Mouse (Mus musculus) gastrocnemius, postnatal 25 days (tissue): ENCODE results near the gene Nhsl2. TPM values are rescaled to one million over a fixed set of nuclear protein-coding genes. Genes with fewer than 3 reads are reported as not detected.

Experiments used
- DNase-seq: peaks from one replicate; pipeline ENCODE4 v3.0.0; 2022
- total RNA-seq, 2 experiments: library from RNA; stranded (reverse); gene quantifications; 1 replicate in 1 of 2; 2 replicates in 1 of 2; pipeline ENCODE4 v1.2.3; 2021

Gene Nhsl2
- total RNA-seq, 2 experiments from 2014 or later, result 2.0 to 3.6 TPM

DNA sequence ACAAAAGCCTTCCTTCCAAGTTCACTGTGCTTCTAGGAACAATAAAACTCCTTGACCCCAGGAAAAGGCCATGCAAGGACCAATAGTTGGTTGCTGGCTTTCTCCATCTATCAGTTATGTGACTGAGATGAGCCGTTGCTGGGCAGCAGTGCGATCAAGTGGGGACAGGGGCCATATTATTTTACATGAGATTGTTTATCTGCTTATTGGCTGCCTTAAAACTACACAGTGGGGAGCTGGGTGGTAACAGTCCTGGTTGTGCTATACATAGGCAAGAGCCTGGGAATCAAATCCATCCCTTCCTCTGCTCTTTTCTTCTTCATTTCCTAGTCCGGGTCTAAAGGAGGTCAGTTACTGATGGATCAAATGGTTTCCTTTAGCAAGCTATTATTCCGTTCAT is 53.4 kb downstream of the Nhsl2 start:
- no peak for DNase-seq

DNA sequence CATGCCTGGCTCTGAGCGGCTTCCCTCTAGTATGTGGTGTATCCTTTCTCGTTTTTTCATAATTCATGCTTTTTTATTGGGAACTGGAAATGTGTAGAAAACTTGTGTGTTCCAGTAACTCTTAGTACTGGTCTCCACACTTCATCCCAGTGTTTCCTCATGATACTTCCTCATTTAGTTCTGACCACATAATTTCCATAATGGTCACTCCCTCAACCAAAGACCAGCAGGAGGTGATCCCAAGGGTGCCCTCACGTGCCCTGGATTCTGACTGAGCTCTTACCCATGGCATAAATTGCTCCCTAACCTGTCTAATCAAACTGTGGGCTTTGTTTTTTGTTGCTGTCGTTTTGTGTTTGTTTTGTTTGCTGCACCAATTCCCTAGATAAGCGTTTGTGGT is 58.1 kb downstream of the Nhsl2 start:
- no peak for DNase-seq

DNA sequence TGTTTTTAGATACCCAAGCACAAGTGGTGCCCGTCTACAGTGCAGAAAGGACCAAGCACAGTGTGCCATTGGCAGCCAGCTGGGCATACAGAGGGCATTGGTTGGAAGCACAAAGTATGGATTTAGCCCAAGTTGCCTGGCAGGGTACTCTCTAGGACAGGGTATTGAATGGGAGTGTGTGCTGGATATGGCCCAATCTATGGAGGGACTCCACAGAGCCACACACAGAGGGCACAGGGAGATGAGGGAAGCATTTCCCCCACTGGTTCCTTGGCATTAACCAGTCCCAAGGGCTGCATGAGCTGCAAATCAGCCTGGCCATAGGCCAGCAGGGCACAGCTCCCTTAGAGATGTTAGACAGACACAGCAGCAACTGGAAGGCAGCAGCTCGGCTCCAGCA is 79.9 kb downstream of the Nhsl2 start:
- no peak for DNase-seq

DNA sequence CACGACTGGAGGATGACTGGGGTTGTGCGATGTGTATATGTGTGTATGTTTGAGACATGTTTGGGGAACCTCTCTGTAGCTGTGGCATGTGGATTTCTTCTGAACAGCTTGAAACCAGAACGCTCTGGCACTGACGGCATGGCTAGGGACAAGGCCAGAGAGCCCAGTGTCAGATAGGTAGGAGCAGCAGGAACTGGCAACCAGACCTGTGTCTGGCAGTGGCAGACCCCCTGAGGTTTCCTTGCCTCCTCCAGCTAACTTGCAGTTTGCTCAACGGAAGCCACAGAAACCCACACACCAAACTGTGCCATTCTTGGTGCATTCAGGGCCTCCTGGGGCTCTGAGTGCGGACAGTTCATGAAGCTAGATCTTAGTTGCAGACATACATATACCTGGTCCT is 81.1 kb downstream of the Nhsl2 start:
- no peak for DNase-seq

DNA sequence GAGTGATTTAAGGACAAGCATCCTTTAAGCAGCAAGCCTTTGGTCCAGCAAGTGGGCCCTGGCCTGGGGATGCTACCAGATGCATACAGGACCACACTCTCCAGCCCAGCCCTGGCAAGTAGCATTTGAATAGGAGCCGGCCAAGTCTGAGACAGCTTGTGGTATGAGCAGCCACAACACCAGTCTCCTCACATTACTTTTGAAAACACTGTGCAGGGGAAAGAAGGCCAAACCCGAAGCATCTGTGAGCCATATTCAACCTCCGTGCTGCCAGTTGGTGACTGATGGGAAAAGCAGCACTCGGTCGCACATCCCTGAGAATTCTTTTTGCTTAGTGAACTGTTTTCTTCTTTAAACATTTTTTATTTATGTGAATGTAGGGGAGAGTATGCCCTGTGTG is 81.8 kb downstream of the Nhsl2 start:
- no peak for DNase-seq

DNA sequence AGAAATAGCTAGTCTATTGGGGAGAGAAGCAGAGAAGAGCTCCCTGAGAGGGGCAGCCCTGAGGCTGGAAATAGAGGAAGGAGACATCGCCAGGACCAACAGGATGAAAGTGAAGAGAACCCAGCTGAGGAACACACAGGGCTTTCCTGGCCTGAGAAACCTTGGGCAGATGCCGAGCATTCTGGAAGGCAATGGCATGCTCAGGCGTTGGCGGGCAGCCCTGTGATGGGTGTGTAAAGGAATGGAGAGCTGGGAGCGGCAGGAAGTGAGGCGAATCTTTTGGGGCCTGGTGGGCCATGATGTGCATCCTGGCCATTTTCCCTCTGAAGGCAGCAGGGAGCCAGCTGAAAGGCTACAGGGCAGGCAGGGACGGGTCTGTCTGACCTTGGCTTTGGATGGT is 83.1 kb downstream of the Nhsl2 start:
- peak; percentile 66 for DNase-seq

DNA sequence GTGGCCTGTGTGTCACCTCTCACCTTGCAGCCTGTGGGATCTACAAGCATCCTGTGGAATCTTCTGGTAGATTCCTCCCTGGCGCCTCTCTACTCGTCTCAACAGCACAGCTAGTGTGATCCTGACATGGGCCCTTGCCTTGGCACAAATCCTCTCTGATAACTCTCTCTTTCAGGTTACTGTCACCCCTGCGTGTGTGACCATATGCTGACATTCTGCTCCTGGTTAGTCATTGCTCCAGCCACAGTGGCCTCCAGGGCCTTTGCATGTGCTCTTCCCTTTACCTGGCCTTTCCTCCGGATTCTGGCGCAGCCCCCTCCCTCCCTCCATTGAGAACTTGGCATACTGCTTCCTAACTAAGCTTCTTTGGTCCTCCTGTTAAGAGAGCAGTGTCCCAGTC is 84.2 kb downstream of the Nhsl2 start:
- DNase-seq, result no peak

DNA sequence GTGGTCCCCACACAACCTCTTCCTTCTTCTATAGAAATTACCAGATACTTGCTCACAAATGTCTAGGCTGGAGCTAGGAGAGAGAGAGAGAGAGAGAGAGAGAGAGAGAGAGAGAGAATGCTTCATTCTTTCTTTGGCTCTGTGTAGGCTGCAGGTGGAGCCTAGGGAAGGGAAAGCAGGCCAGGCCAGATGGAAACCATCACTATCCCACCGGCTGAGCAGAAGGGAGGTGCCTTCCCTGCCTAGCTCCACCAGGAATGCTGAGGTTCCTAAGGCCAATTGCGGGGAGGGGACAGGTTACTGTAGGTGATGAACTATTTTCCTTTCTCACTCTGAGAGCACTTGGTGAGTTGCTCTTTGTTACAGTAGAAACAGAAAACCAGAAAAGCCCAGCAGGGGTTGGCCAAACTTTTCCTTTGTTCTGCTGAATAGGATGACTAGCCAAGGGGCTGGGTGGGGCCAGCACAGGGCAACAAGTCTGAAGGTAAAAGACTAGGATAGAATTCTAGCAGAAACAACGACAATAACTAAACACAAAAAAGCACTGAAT is 86.2 kb downstream of the Nhsl2 start:
- no peak for DNase-seq

DNA sequence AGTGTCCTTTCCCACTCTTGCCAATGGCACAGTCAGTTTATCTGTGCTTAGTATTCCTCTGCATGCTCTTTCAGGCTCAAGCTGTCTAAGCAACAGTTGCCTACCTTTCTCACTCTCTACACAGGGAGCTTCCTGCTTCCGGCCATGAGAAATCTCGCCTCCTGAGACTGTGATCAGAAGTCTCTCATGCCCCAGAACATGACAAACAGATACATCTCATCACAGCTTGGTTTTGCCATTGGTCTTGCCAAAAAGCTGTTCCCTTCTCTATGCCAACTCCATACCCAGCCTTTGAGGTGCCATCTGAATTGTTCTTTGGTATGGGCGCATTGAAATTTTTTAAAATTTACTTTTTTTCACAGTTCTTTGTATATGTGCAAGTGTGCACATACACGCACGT is 90.3 kb downstream of the Nhsl2 start:
- DNase-seq, result no peak

DNA sequence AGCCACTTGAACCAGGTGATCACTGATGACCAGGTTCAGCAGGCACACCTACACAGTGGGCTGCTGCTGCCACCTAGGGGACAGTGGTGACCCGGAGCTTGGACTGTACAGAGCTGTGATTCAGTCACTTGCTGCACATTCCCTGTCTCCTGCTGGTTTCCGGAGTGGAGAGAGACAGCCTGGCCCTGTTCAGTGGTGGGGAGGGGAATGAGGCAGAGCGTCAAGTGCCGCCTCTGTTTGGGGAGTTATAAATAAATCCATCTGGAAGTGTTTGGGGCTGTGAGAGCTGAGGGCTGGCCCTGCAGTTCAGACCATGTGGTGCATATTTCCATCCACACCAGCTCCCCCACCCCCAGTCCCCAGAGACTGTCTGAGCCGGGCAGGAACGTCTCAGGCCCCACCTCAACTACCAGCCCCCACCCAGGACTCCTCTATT is 93.3 kb downstream of the Nhsl2 start:
- peak; percentile 72 for DNase-seq

DNA sequence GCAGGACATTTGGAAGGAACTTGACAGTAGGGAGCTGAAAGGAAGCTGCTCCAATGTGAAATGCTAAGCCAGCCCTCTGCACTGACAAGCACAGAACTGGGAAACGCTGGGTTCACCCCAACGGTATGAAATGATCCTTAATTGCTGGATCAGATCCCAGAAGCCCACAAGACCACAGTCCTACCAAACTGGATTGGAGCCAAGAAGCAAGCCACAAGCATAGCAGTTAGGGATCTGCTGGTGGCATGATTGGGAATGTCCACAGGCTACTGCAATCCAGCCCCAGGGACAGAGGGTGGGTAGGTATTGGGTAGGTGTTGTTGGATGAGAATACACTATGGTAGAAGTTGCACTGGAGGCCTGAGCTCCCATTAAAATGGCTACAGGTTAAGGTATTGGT is 94.6 kb downstream of the Nhsl2 start:
- no peak for DNase-seq

DNA sequence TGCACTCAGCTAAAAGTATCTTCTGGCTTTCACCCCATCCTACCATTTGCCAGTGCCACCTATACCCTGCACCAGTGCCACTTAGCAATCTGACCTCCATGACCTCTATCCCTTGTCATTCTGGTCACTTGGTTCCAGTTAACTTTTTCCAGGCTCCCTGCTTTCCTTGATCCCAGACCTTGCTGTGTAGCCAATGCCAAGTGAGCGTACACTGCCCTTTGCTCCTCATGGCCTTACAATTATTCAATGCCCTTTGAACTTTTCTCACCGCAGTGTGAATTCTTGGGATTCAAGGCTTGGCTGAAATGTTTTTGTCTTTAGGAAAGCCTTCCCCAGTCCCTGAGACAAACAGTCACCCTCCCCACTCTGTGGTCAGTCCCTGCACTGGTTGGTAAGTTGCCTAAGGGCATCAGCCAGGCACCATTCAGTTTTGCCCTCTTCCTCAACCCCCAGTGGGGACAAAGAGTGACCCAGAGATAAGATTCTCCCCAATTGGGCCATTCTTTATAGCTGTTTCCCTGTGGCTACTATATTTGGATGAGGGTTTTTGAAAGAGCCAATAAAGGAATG is 95.7 kb downstream of the Nhsl2 start:
- DNase-seq, result no peak

DNA sequence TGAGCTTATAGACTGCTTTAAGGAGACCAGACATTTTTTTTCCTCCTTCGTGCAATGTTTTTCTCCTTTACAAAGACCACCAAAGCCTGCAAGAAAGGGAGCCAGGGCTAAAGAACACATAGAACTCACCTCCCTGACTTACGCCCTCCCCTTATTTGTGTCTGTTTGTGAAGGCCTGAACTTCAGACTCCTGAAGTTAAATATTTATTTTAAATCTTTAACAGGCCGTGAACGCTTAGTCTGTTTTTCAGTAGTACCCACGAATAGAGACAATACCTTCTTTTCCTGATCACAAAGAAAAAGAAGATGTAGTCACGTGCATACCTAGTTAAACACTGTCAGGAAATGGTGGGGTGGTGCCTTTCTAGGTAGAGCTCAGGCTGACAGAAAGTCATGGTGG is 103.3 kb downstream of the Nhsl2 start:
- DNase-seq, result no peak

DNA sequence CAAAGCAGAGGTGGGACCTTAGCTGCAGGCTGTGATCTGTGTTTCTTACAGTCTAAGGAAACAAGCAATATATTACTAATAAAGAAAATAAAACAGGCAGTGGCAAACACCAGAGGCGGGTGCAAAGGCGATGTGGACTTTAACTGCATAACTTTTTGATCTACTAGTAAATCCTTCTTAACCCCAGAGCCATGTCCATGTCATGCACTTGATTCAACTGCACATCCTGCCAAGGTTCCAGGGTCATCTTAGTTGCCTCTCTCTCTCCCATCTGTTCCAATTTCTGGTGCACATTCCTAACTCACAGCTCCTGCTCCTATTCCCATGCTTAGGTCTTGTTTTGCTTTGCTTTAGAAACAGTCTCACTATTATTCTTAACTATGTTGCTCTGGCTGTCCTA is 104.1 kb downstream of the Nhsl2 start:
- DNase-seq, result no peak

DNA sequence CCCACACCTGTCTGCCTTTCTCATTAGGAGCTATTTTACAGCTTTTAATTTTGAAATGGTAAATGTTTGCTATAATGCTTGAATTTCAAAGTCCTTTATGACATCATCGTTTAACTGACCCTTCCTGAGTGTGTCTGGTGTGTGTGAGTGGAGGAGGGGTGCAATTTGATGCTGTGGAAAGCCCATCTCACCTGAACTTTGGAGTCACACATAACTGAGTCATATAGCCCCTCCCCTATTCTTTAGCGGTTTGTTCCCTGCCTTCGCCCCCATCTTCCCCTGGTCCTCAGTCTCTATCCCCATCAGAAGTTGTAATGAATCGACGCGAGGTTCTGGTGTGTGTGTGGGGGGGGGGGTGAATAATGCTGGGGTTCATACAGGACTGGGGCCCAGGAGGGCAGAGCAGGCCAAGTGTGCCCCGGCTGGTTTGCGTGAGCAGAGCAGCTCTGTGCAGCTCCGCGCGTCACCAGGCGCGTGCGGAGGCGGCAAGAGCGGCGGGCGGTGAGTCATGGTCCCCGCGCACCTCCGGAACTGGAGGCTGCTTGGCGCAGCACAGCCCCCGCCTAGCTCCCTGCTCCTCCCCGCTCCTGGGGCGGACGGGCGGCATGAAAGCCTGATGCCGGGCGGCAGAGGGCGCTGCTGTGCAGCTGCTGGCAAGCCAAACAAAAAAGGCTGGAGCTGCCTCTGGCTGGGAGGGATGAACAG is 104.8 kb downstream of the Nhsl2 start:
- DNase-seq, result peak; percentile 92

DNA sequence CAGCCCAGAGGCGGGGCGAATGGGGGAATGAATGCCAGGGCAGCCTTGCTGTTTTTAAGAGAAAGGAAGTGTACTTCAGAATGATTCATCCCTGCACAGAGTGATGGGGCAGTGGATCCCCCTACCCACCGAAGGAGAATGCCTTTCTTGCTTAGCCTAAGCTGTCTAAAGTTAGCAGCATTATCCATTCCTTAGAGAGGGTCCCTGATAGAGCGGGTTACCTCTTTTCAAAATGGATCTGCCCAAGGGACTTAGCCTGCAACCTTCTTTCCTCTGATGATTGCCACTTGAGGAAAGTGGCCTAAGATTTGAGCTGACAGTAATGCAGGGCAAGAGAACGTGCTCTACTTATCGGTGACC is 105.3 kb downstream of the Nhsl2 start:
- no peak for DNase-seq

DNA sequence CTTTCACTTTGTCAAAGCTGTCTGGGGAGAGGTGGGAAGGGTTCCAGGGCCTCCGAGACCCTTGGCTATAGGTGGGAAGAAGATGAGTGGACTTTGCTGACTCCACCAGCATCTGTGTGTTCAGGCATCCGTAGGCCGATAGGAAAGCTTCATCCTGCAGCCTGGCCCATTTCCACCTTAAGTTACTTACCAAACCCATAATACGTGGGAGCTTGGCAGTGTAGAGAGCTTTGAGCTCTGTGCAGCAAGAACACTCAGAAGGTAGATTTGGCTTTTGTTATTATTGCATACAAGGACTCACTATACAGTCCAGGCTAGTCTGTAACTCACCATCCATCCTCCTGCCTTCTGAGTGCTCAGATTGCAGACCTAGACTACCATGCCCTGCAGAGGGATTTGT is 112.7 kb downstream of the Nhsl2 start:
- no peak for DNase-seq

DNA sequence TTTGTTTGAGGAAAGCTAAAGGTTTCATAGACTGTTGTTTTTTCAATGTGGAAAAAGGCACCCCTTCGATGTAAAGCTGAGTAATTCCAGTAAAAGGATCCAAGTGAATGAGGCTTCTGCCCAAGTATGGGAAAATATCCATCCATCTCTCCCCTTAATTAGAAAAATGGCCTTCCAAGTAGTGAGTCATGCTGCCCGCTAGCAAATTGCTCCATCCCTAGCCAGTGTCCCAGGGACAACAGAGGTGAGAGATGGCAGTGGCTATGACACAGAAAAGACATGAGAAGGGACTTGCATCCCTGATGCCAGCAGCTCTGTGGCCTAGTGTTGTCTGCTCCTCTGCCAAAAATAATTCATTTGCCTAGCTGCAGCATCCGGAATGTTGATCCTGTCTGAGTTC is 114.5 kb downstream of the Nhsl2 start:
- DNase-seq, result no peak

DNA sequence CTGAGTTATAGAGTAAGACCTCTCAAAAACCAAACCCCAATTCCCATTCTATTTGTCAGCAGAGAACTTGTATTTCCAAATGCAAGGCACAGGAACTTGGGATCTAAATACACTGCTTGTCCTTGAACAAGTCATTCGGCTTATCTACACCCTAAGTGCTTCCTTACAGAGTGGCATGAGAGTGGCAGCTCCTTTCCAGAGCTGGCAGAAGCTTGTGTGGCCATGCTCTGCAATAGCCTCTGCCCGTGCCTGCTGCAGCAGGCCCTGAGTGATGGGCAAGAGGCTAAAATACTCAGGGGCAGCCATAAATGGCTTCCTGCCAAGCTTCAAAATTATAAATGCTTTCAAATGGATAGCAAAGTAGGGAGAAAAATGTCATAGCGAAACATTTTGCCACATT is 123.8 kb downstream of the Nhsl2 start:
- no peak for DNase-seq

DNA sequence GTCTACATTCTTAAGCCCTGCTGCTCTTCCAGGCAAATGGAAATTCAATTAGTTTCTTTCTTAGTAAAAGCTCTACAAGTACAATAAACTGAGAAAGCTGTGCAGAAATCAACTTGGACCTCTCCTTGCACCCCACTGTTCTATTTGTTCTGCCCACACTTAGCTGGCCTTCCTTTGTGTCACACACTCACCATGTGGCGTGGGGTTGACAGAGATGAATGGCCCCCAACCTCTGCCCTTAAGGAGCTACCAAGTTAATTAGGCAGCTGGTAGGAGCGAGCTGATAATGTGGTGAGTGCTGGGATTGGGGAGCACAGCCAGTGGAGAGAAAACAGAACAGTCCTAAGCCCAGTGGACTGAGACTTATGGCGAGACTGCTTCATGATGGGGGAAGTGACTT is 127.7 kb downstream of the Nhsl2 start:
- DNase-seq, result no peak

DNA sequence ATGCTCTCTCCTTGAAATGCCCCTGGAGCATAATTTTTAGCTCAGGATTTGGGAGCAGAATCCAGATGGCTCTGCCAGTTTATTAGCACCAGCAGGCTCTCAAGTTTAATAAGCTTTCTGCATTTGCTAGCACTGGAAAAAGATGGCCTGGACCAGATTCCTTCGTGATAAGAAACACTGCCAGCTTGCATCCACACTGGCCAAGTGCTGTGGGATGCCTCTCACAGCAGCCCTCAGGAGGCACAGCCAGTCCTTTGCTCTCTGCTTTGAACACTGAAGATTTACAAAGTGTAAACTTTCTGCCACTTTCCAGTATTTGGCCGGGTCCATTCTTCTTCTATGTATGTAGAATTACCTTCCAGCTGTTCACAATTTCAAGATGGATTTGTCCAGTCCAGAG is 129.7 kb downstream of the Nhsl2 start:
- DNase-seq, result no peak

DNA sequence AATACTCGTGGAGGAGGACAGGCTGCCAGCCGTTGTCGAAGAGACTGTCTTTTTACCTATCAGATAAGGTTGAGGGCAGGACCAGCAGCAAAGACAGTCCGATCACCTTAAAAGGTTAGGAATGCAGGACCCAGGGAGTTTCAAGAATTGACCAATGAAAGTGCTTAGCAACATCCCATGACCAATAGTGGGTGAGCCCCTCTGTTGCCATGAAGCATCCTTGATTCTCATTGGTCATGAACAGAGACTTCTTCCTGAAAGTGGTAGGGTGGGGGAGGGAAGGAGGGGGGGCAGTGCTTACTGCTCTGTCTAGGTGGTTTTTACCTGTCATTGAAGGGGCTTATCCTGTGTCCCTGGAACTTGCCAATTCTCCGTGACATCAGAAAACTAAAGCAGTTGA is 130.1 kb downstream of the Nhsl2 start:
- DNase-seq, result no peak

DNA sequence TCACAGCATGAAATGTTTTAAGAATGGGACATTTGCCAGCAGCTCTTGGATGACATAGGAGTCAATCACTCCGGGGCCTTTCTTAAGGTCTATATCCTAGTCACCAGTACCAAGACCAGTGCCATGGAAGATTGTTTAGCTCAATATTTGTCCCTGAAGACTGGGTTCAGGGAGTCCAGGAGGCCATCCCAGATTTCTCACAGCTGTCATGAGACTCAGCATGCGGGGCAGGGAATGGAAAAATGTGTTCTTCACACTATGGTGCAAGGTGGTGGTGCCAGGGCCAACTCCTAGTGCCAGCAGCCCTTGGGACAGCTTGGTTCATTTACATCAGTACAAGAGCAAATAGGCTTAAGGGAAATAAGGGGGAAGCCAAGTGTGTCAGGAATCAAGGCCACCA is 131.4 kb downstream of the Nhsl2 start:
- no peak for DNase-seq

DNA sequence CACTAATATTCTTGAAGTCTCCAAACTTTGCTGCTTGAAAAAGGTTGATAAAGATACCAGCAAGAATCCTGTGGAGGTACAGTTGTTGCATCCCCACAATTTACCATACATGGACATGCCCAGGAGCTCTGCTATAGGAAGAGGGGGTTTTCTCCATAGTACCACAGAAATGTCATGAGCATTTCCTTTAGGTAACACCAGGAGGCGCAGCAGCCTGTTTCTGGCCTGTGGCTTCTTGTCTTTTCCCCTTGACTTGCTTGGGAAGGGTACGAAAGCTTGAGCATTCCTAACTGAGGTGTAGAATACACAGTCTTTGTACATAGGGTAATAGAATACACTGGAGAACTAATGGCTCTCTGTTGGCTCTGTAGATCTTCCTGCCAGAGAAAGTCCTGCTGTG is 132.3 kb downstream of the Nhsl2 start:
- no peak for DNase-seq
